Mouse (Mus musculus) bone marrow macrophage, adult 2 months (primary cell): Measurements from ENCODE around the gene Grk2.

Source experiments
- CTCF ChIP-seq: IDR thresholded peaks from 2 replicates; pipeline ENCODE4 v1.5.1; 2012; ENCODE audit warnings: low read depth, mild to moderate bottlenecking, low read length, moderate library complexity
- POLR2A ChIP-seq: IDR thresholded peaks from 2 replicates; pipeline ENCODE4 v1.6.1; 2012; ENCODE audit warnings: mild to moderate bottlenecking, low read depth, low read length, borderline replicate concordance

DNA sequence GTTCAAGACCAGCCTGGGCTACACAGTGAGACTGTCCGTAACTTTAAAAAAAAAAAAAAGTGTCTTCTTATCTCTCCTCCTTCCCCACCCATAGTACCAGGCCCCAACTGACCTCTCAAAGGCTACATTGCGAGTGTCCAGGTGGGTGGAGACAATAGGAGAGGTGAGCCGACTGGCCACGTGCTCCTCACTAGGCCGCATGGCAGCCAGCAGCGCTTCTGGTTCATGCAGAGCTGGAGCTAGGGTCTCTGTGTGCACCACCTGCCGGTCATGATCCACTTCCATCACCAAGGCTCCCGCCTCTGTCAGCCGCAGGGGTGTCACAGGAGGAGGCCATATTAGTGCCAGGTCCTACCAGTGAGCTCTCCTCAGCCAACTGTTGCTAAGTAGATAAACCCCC is 25.6 kb downstream of the Grk2 start:
- TF ChIP-seq POLR2A (no peak), CTCF (no peak)
